Mouse (Mus musculus): Measurements from ENCODE around the gene Gbx2. TPM values are rescaled to one million over a fixed set of nuclear protein-coding genes. Genes with fewer than 3 reads are reported as not detected.

The Gbx2 gene
- polyA plus RNA-seq, 1 experiment from 2014 or later, result 54.7 TPM

DNA sequence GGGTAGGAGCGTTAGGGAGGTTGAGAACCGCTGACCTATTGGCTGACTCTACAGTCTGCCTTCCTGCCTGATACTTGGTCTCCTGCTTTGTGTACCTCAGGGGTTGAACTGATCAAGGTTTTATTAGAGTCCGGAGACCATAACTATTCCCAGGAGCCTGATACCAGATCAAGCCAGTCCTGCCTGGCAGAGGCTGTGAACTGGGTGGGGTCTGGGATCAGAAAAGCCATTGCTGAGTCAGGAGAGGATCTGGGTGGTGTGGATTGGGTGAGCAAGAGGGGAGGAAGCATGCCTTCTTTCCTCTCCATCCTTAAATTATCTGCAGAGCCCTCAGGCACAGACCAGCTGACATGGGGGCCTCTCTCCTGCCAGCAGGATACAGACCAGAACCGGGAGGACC is 28.4 kb upstream of the Gbx2 start:
- 85% methylated on average over 4 of the region's 4 CpGs for WGBS
- Histone ChIP-seq H3K36me3 (no peaks in the 10 kb centered on the region), H3K4me1 (replicated peaks) (peaks cover 32% of the 10 kb centered on the region), H3K9me3 (no peaks in the 10 kb centered on the region), H3K27me3 (peaks cover 37% of the 10 kb centered on the region), H3K27ac (no peak overlapping the region), H3K9ac (no peak overlapping the region), H3K4me2 (no peak overlapping the region), H3K4me3 (no peak overlapping the region)
- ATAC-seq (ENCODE audit: low FRiP score), result no peak

DNA sequence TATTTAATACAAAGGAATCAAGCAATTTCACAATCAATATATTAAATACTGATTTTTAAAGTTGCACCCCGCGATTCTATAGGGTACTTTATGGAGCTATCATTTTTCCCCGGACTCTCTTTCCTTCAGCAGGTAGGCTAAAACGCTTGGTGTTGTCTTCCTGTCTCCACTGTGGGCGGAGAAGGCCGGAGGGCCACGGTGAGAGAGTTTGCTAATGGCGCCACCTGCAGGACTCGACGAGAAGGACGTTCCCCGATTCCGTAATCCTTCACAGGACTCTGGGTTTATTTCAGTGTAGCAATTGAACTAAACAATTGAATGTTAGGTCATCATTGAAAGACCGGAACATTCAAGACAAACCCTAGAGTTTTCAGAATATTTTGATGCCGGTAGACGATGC is 12.2 kb upstream of the Gbx2 start:
- H3K9ac ChIP-seq, result no peak overlapping the region
- 4% methylated on average over 16 of the region's 16 CpGs for WGBS
- no peaks in the 10 kb centered on the region for H3K36me3 ChIP-seq
- peaks cover 77% of the 10 kb centered on the region for H3K27me3 ChIP-seq
- H3K27ac ChIP-seq, result no peak overlapping the region; the same call in 1 of the 2 replicates
- no peaks in the 10 kb centered on the region for H3K9me3 ChIP-seq
- peak; percentile 49; the same call in 1 of the 2 replicates for ATAC-seq (ENCODE audit: low FRiP score)
- peaks cover 25% of the 10 kb centered on the region for H3K4me1 ChIP-seq (replicated peaks)
- no peak overlapping the region for H3K4me3 ChIP-seq
- H3K4me2 ChIP-seq, result peak overlapping the region; percentile 73

DNA sequence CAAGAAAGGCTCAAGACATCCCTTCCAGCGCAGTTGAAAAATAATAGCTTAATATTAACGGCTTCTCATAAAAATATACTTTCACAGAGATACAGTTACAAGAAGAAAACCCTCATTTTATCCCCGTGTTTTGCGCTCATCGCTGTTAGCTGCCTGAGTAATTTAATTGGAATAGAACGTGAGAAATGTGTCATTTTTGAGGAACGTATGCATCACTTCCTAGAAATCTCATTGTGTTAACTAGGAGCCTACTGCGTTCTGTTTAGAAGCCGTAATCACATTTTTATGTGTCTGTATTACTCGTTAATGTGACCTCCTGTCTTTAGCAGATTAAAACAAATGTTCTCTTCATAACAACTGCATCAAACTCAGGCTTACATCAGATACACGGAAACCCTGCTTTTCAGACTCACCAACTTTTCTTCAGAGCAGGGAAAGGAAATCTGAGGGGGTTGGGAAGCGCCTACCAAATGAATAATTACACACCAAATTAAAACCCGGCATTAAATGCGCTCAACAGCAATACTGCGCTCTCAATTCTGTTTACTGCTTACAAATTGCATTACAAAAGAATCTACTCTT is 11.5 kb upstream of the Gbx2 start:
- WGBS, result under 1% methylated on average over 15 of the region's 15 CpGs
- ATAC-seq (ENCODE audit: low FRiP score), result no peak
- H3K4me1 ChIP-seq (replicated peaks), result peaks cover 25% of the 10 kb centered on the region
- H3K9ac ChIP-seq, result peak overlapping the region; percentile 73
- H3K27me3 ChIP-seq, result peaks cover 77% of the 10 kb centered on the region
- H3K4me2 ChIP-seq, result peak overlapping the region; percentile 73
- H3K27ac ChIP-seq, result peak overlapping the region; percentile 90
- no peaks in the 10 kb centered on the region for H3K9me3 ChIP-seq
- no peaks in the 10 kb centered on the region for H3K36me3 ChIP-seq
- peak overlapping the region; percentile 40 for H3K4me3 ChIP-seq

DNA sequence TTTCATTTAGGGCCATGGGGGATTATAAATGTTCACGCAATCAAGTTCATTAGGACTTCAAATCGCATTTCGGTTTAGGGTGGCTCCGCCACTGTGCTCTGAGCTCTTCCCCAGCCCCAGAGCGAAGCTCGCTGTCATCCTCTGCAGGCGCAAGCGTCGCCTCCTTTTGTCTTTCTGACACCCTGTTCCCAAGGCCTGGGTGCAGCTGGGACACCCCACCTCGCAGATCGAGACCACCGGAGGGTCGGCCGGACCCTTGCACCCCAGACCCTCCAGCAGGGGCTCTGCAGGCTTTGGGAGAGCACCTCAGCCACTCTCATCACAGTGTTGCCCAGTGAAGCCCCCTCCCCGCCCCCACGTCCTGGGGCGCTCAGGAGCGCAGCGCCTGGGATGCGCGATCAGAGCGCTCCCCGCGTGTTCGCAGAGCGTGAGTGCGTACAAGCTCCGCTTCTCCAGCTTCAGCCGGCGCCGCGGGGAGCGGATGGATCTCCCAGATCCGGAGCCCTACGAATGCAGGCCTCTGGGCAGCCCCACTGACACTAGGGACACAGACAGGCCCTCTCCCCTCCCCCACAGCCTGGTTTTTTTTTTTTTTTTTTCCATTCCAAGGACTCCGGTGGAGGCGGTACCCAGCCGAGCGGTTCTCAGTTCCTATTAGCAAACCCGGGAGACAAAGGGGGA is 10.9 kb upstream of the Gbx2 start:
- Histone ChIP-seq H3K4me2 (peak overlapping the region; percentile 73), H3K9me3 (no peaks in the 10 kb centered on the region), H3K4me3 (peak overlapping the region; percentile 40), H3K27ac (peak overlapping the region; percentile 90), H3K9ac (peak overlapping the region; percentile 73), H3K27me3 (peaks cover 77% of the 10 kb centered on the region), H3K4me1 (replicated peaks) (peaks cover 25% of the 10 kb centered on the region), H3K36me3 (no peaks in the 10 kb centered on the region)
- WGBS, result under 1% methylated on average over 40 of the region's 40 CpGs
- ATAC-seq (ENCODE audit: low FRiP score), result peak; percentile 60

DNA sequence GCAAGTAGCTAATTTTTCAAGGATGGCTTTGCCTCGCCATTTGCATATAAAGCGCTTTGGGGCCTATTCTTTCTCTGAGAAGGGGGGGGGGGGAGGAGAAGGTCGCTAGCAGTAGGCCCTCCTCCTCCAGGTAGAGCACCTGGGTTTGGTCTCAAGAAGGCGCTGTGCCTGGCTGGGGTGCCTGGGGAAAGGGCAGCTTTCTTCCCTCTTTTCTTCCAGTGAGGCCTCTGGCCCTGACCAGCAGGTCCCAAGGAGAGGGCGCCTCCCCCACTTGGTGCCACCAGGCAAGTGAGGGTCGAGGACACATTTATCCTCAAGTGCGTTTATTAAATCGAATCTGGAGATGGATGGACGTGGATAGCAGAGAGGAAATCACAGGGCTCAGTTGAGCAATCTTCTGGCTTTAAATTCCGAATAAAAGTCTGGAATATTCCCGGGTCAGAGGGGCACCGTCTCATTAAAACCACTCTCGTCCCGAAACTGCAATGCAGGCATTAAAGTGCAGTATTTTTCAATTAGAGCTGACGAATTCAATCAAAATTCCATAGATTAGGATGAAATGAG is 10.1 kb upstream of the Gbx2 start:
- Histone ChIP-seq H3K9me3 (no peaks in the 10 kb centered on the region), H3K27ac (peak overlapping the region; percentile 90; the same call in 1 of the 2 replicates), H3K36me3 (no peaks in the 10 kb centered on the region), H3K4me3 (peak overlapping the region; percentile 40), H3K4me2 (peak overlapping the region; percentile 73), H3K9ac (no peak overlapping the region), H3K27me3 (peaks cover 81% of the 10 kb centered on the region), H3K4me1 (replicated peaks) (peaks cover 27% of the 10 kb centered on the region)
- WGBS, result 8% methylated on average over 15 of the region's 15 CpGs
- ATAC-seq (ENCODE audit: low FRiP score), result no peak

DNA sequence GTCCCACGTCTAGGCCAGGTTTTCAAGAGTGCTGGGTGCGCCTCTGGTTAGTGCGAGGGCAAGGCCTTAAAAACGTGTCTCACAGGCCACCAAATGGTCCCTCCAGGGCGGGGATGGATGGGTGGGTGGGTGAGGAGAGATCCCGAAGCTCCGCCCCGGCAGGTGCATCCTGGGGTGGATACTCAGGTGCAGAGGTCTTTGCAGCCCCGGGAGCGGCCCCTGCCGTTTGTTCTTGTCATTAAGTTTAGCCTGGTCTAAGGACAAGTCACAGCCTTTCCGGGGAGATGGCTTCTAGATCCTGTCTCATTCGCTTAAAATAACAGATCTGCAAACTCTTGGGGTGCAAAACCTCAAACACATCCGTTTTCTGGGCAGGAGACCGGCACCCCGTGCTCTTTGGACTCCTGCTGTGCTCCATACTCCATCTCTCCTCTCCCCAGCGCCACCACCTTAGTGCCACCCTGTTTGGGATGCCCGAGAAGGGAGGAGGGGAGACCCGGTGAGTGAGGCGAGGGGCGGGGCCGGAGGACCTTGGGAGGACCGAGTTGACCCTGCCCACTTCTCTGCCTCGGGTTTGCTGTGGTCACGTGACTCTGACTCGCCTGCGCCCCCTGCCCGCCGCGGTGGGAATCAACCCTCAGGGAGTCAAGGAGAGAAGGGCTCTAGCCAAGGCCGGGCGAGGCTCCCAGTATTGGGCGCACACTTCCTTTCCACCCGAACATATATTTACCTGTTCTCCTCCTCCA is 9.2 kb upstream of the Gbx2 start:
- peaks cover 81% of the 10 kb centered on the region for H3K27me3 ChIP-seq
- peaks cover 36% of the 10 kb centered on the region for H3K4me1 ChIP-seq (replicated peaks)
- no peak overlapping the region for H3K27ac ChIP-seq
- no peak overlapping the region for H3K9ac ChIP-seq
- H3K9me3 ChIP-seq, result no peaks in the 10 kb centered on the region
- 4% methylated on average over 34 of the region's 34 CpGs for WGBS
- ATAC-seq (ENCODE audit: low FRiP score), result no peak
- H3K4me3 ChIP-seq, result no peak overlapping the region
- peak overlapping the region; percentile 30; the same call in 1 of the 2 replicates for H3K4me2 ChIP-seq
- H3K36me3 ChIP-seq, result no peaks in the 10 kb centered on the region

DNA sequence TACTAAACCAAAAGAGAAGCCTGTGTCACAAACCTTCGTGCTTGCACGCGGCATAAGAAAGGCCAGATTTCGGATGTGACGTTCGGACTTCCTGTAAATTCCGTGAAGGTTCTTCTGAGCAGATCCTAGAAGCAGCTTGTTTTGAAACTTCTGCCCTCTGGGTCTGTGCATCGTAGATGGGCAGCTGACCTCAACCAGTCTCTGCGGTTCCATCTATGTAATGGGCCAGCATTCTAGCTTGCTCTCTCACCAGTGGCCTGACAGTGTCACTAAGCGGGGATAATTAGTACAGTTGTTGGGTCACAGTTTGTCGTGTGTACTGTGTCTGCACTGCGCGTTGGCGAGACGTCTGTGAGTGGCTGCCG is 8.6 kb upstream of the Gbx2 start:
- H3K27me3 ChIP-seq, result peaks cover 81% of the 10 kb centered on the region
- 37% methylated on average over 16 of the region's 16 CpGs for WGBS

DNA sequence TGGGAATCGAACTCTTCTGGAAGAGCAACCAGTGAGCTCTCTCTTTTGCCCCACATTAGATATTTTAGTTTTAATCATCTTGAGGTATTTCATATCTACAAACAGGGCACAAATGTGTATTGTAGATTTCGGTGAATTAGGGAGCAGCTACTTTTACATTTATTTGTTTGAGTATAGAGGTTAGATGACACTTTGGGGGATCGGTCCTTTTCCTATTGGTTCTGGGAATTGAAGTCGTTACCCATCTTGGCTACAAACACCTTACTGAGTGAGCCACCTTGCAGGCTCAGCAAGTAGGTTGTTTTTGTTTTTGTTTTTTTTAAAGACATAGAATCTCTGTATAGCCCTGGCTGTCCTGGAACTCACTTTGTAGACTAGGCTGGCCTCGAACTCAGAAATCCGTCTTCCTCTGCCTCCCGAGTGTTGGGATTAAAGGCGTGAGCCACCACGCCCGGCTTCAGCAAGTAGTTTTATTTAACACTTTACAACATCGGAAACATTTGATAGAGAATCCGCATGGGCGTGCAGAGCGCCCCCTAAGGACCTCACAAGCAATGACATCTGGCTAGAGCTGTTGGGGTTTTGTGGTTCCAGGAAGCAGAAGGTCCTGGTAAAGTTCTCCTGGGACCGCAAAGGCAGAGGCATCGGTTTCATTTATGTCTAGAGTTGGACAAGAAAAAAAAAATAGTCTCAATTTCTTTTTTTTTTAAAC is 8.1 kb upstream of the Gbx2 start:
- Histone ChIP-seq H3K36me3 (no peaks in the 10 kb centered on the region), H3K27me3 (peaks cover 81% of the 10 kb centered on the region), H3K9ac (no peak overlapping the region), H3K27ac (no peak overlapping the region), H3K4me3 (no peak overlapping the region), H3K4me2 (no peak overlapping the region), H3K9me3 (no peaks in the 10 kb centered on the region), H3K4me1 (replicated peaks) (peaks cover 39% of the 10 kb centered on the region)
- ATAC-seq (ENCODE audit: low FRiP score), result no peak
- WGBS, result 32% methylated on average over 16 of the region's 16 CpGs

More for the DNA sequence above, 8.6 kb upstream of the Gbx2 start:
- H3K36me3 ChIP-seq, result no peaks in the 10 kb centered on the region
- H3K4me3 ChIP-seq, result no peak overlapping the region
- H3K9me3 ChIP-seq, result no peaks in the 10 kb centered on the region
- no peak for ATAC-seq (ENCODE audit: low FRiP score)
- H3K9ac ChIP-seq, result no peak overlapping the region
- H3K4me2 ChIP-seq, result no peak overlapping the region
- peaks cover 37% of the 10 kb centered on the region for H3K4me1 ChIP-seq (replicated peaks)
- no peak overlapping the region for H3K27ac ChIP-seq

DNA sequence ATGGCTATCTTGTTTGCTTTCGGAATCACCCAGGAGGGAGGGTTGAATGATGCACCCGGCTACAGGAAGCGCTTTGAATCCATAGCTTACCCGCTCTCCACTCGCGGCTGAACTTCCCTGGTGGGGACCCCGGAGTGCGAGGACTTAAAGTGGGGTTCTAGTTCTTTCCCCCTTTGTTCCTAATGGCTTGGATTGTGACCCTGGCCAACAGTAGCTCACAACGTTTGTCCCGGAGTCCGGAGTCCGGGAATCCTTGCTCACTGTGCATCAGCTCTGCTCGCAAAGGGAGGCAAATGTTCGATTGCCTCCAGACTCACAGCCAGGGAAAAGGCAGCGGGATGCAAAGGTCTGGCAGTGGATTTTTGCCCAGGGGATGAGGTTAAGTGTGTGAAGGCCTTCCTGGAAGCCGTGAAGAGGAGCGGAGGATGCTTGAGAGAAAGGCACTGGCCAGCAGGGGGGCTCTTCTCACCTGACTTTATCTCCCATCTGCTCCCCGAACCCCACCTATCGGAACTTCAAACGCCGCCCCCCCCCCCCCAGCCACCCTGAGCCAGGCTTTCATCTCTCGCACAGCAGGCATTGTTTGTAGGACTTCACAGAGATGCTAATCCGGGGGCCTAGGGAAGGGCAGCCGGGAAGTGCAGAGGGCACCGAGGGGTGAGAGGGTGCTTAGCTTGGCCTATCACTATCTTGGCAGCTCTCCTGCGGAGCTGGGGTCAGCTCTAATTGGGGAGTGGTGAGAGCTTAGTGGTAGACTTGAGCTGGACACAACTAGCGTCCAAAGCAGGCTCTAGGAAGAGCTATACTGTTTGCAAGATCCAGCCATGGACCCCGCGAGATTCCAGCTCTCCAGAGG is 4.7 kb upstream of the Gbx2 start:
- peak overlapping the region; percentile 11 for H3K4me3 ChIP-seq
- H3K4me2 ChIP-seq, result peak overlapping the region; percentile 26
- H3K36me3 ChIP-seq, result no peaks in the 10 kb centered on the region
- ATAC-seq (ENCODE audit: low FRiP score), result no peak
- H3K27ac ChIP-seq, result 0 out of 2 replicates have a peak overlapping the region, but pooled peaks have one; percentile 12
- peaks cover 43% of the 10 kb centered on the region for H3K4me1 ChIP-seq (replicated peaks)
- H3K9me3 ChIP-seq, result no peaks in the 10 kb centered on the region
- under 1% methylated on average over 29 of the region's 29 CpGs for WGBS
- peak overlapping the region; percentile 39; the same call in 1 of the 2 replicates for H3K9ac ChIP-seq
- peaks cover 88% of the 10 kb centered on the region for H3K27me3 ChIP-seq

DNA sequence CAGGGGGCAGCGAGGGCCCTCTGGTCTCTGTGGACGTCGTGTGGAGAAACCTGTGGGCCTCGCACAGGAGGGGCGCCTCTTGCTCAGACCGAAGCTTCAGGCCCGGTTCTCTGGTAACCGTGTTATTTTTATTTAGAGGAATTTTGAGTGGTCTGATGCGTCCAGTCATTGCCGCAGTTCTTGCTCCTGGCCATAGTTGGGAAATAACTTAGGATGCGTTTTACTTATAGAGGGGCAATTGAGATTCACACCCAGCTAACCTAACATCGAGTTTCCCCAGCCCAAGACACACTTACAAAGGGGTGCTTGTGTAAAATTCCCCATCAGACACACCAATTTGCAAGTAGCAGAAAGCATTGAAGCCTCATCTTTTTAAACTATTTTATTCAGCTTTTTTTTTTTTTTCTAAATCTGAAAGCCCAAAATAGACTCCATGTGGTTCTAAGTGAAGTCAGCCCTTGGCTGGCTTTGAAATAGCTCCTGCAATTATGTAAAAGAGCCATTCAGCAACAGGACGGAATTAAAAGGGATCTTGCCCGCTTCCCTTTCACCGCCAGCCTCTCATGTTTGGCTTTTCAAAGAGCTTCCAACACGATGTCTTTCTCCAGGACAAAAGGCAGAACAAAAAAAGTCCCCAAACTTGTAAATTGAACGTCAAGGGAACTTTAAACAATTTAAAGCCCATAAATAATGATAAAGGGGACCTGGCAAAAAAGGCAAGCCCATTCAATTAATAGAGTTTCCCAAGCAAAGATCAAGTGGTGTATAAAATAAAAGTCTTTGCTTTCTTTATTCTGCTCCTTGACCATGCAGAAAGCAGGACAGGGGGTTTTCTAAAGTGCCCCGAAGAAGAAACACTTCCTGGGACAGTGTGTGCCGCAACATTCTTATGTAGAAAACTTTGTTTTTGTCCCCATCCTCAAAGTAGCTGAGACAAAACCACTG is 3.6 kb upstream of the Gbx2 start:
- Histone ChIP-seq H3K9me3 (no peaks in the 10 kb centered on the region), H3K4me3 (peak overlapping the region; percentile 29; the same call in 1 of the 2 replicates), H3K4me1 (replicated peaks) (peaks cover 49% of the 10 kb centered on the region), H3K9ac (no peak overlapping the region), H3K27me3 (peaks cover 90% of the 10 kb centered on the region), H3K27ac (peak overlapping the region; percentile 65), H3K4me2 (peak overlapping the region; percentile 41), H3K36me3 (no peaks in the 10 kb centered on the region)
- 3% methylated on average over 19 of the region's 19 CpGs for WGBS
- ATAC-seq (ENCODE audit: low FRiP score), result no peak
